Mouse (Mus musculus) kidney, adult 9 months (tissue): ENCODE measurements around the gene Cyp26b1.

Experiments used
- DNase-seq: peaks from one replicate; pipeline ENCODE4 v3.0.0; 2022

The Cyp26b1 gene

DNA sequence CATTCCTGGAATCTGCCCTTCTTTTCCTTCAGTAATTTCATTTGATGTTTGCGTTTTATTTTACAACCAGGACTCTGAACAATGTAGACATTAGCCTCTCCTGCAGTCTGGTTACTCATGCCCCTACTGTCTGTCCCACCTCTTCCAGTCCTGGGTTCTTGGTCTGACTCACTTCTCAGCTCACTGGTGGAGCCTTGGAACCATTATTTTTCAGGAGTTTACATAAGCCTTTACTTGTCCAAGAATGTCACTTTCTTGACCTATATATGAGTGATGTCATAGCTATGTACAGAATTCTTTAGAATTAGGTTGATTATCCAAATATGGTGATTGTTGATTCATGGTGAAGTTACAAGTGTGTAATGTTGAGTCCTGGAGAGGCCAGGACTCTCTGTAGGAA lies 32.5 kb downstream of the Cyp26b1 start:
- DNase-seq = no peak

DNA sequence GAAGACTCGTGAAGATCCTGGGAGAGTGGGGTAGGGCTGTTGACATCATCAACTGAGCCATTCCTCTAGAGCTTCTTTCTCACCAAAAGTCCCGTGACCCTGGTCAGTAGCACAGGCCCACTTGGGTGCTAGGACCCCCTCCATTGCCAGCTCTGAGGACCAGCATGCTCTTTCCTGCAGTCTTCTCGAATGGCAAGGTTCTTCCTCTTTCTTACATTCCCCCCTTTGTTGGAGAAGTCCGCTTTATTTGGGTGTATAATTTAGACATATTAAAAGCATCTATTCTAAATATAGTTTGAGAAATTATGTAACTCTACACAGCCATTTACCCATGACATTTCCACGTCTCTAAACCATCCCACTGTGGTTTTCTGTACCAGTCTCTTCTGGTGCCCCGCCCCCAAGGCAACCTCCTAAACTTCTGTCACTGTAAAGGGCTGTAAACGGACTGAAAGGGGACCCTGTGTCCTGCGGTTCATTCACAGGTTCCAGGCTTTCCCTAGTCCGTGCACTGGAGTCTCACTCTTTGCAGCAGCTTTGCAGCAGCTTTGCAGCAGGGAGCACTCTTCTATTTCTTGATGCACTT lies 43.8 kb downstream of the Cyp26b1 start:
- DNase-seq = no peak

- peak; percentile 12 for DNase-seq
These were observed 48.3 kb downstream of the Cyp26b1 start for GRCm38 (mm10) chr6:84545428-84545827.

DNA sequence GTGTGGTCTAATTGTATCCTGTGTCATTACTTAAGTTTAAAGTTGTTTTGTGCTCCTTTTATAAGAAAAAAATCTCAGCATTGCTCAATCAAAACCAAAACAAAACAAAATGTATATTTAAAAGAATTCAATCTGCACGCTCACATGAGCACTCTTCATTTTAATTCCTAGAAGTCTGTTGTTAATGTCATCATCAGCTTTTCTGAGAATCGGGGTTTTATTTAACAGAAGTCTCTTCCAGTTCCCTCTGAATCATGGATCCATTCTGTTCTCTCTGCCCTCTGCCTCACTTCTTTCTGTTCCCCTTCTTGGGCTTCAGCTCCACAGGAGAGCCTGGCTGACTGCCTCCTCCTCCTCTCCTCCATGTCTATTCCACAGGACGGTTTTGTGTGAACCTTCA lies 49.3 kb downstream of the Cyp26b1 start:
- DNase-seq = no peak

DNA sequence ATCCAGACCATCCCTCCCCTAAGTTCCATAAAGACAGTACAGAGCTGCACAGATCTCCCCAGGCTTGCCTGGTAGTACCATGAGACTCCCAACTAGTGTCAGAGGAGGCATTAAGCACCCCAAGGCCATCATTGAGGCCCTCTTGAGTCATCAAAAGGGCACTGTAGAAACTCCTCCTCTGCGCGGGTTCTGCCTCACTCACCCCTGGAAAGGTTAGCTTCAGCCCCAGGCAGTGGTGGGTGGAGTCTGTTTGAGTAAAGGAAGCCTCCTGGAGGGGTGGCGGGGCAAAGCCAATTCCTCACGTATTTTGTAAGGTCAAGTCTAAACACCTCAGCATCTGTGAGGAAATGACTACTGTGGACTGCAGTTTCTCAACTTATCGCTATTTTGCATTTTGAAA lies 50.2 kb downstream of the Cyp26b1 start:
- DNase-seq = no peak

GRCm38 (mm10) chr6:84539924-84540323 lies 53.8 kb downstream of the Cyp26b1 start:
- no peak for DNase-seq

GRCm38 (mm10) chr6:84538681-84539080 lies 55.0 kb downstream of the Cyp26b1 start:
- no peak for DNase-seq

- DNase-seq = no peak
These were observed 56.0 kb downstream of the Cyp26b1 start for GRCm38 (mm10) chr6:84537611-84538197.

DNA sequence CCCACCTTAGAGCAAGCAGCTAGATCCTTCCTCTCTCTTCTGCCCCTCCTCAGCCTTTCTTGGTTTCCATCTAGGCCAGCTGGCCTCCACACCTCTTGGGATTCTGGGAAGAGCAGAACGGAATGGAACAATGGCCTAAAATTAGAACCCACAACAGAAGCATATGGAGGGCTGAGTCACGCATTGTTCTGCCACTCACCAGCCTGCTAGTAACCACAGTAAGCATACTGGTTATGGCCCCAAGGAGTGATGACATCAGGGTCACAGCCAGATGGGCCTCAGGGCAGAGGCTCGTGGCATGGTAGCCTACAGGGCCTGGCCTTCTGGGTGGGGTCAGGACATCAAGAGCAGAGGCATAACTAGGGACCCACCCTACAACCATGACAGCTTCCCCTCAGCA lies 58.8 kb downstream of the Cyp26b1 start:
- DNase-seq = no peak

- DNase-seq = no peak
These were observed 63.8 kb downstream of the Cyp26b1 start for GRCm38 (mm10) chr6:84529912-84530311.

DNA sequence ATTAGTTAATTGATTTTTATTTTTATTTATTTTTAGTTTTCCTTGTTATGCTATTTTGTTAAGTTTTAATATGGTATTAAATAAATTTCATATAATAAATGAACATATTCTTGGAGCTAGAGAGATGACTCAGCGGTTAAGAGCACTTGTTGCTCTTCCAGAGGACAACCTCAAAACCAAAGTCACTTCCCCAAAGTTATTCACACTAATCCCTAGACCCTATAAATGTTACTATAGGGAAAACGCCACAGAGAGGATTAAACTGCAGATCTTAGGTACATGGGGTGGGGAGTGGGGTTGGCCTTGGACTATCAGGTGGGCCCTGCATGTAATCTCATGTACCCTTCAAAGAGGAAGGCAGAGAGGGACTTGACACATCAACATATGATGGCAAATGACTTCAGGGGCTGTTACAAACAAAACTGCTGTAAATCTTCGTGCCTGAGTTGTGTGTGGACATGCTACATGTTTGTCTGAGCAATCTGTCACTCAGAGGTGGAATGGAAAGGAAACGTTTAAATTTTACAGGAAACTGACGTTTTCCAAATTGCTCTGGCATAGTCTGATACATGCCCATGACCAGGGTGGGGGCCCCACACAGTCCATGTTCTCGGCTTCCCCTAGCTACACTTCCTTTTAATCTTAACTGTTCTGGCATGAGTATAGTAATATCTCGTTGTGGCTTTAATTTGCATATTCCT lies 68.7 kb downstream of the Cyp26b1 start:
- no peak for DNase-seq
